Mouse (Mus musculus): ENCODE measurements around the gene Crhr2. TPM values are rescaled to one million over a fixed set of nuclear protein-coding genes. Genes with fewer than 3 reads are reported as not detected.
A peak's percentile ranks its signal among the peaks of the same experiment; 100 is the strongest.

The Crhr2 gene
- polyA plus RNA-seq, 1 experiment from 2014 or later, result 12.2 TPM

- WGBS, result 67% methylated on average over 5 of the region's 5 CpGs
- no peaks in the 10 kb centered on the region for H3K4me1 ChIP-seq (ENCODE audit: control insufficient read depth, insufficient read depth, low read length)
- no peaks in the 10 kb centered on the region for H3K36me3 ChIP-seq (ENCODE audit: control insufficient read depth, insufficient read depth)
- no peak for ATAC-seq (replicated peaks; ENCODE audit: extremely low read depth, insufficient read depth, low FRiP score)
- no peak overlapping the region for H3K9ac ChIP-seq (ENCODE audit: low read length)
- no peak overlapping the region for H3K27ac ChIP-seq (ENCODE audit: low read length)
- H3K4me3 ChIP-seq (ENCODE audit: low read length), result no peak overlapping the region
- no peaks in the 10 kb centered on the region for H3K9me3 ChIP-seq (replicated peaks; ENCODE audit: control insufficient read depth, low read length)
- 0 out of 2 replicates have a peak, but pooled peaks cover 3% of the 10 kb centered on the region for H3K27me3 ChIP-seq (ENCODE audit: control insufficient read depth, insufficient read depth, low read length)
- no peak overlapping the region for H3K4me2 ChIP-seq (ENCODE audit: low read depth, low read length)
Measured at GRCm38 (mm10) chr6:55169818-55170217, 37.0 kb upstream of the Crhr2 start.

- Histone ChIP-seq H3K9me3 (replicated peaks; ENCODE audit: control insufficient read depth, low read length) (no peaks in the 10 kb centered on the region), H3K27me3 (ENCODE audit: control insufficient read depth, insufficient read depth, low read length) (0 out of 2 replicates have a peak, but pooled peaks cover 3% of the 10 kb centered on the region), H3K4me1 (ENCODE audit: control insufficient read depth, insufficient read depth, low read length) (no peaks in the 10 kb centered on the region), H3K36me3 (ENCODE audit: control insufficient read depth, insufficient read depth) (no peaks in the 10 kb centered on the region), H3K9ac (ENCODE audit: low read length) (no peak overlapping the region), H3K4me3 (ENCODE audit: low read length) (no peak overlapping the region), H3K27ac (ENCODE audit: low read length) (no peak overlapping the region), H3K4me2 (ENCODE audit: low read depth, low read length) (no peak overlapping the region)
- peak; percentile 53; the same call in 1 of the 2 replicates for ATAC-seq (replicated peaks; ENCODE audit: extremely low read depth, insufficient read depth, low FRiP score)
- WGBS, result 46% methylated on average over 7 of the region's 7 CpGs
Measured at GRCm38 (mm10) chr6:55166777-55167463, 34.1 kb upstream of the Crhr2 start.

- Histone ChIP-seq H3K27me3 (ENCODE audit: control insufficient read depth, insufficient read depth, low read length) (no peaks in the 10 kb centered on the region), H3K9me3 (replicated peaks; ENCODE audit: control insufficient read depth, low read length) (no peaks in the 10 kb centered on the region), H3K4me1 (ENCODE audit: control insufficient read depth, insufficient read depth, low read length) (no peaks in the 10 kb centered on the region), H3K4me3 (ENCODE audit: low read length) (no peak overlapping the region), H3K27ac (ENCODE audit: low read length) (no peak overlapping the region), H3K9ac (ENCODE audit: low read length) (no peak overlapping the region), H3K36me3 (ENCODE audit: control insufficient read depth, insufficient read depth) (no peaks in the 10 kb centered on the region), H3K4me2 (ENCODE audit: low read depth, low read length) (no peak overlapping the region)
- WGBS, result 74% methylated on average over 8 of the region's 8 CpGs
- ATAC-seq (replicated peaks; ENCODE audit: extremely low read depth, insufficient read depth, low FRiP score), result no peak
Measured at GRCm38 (mm10) chr6:55163046-55163584, 30.3 kb upstream of the Crhr2 start.

- H3K27ac ChIP-seq (ENCODE audit: low read length), result no peak overlapping the region
- no peak overlapping the region for H3K9ac ChIP-seq (ENCODE audit: low read length)
- H3K4me2 ChIP-seq (ENCODE audit: low read depth, low read length), result no peak overlapping the region
- ATAC-seq (replicated peaks; ENCODE audit: extremely low read depth, insufficient read depth, low FRiP score), result no peak
- no peaks in the 10 kb centered on the region for H3K36me3 ChIP-seq (ENCODE audit: control insufficient read depth, insufficient read depth)
- H3K27me3 ChIP-seq (ENCODE audit: control insufficient read depth, insufficient read depth, low read length), result no peaks in the 10 kb centered on the region
- H3K4me1 ChIP-seq (ENCODE audit: control insufficient read depth, insufficient read depth, low read length), result no peaks in the 10 kb centered on the region
- no peak overlapping the region for H3K4me3 ChIP-seq (ENCODE audit: low read length)
- WGBS, result 52% methylated on average over 5 of the region's 5 CpGs
- no peaks in the 10 kb centered on the region for H3K9me3 ChIP-seq (replicated peaks; ENCODE audit: control insufficient read depth, low read length)
Measured at GRCm38 (mm10) chr6:55161311-55161761, 28.5 kb upstream of the Crhr2 start.

- WGBS, result 78% methylated on average over 1 of the region's 1 CpGs
- Histone ChIP-seq H3K9ac (ENCODE audit: low read length) (no peak overlapping the region), H3K36me3 (ENCODE audit: control insufficient read depth, insufficient read depth) (no peaks in the 10 kb centered on the region), H3K27ac (ENCODE audit: low read length) (no peak overlapping the region), H3K27me3 (ENCODE audit: control insufficient read depth, insufficient read depth, low read length) (no peaks in the 10 kb centered on the region), H3K9me3 (replicated peaks; ENCODE audit: control insufficient read depth, low read length) (no peaks in the 10 kb centered on the region), H3K4me3 (ENCODE audit: low read length) (no peak overlapping the region), H3K4me2 (ENCODE audit: low read depth, low read length) (no peak overlapping the region), H3K4me1 (ENCODE audit: control insufficient read depth, insufficient read depth, low read length) (no peaks in the 10 kb centered on the region)
- no peak for ATAC-seq (replicated peaks; ENCODE audit: extremely low read depth, insufficient read depth, low FRiP score)
Measured at GRCm38 (mm10) chr6:55159256-55159655, 26.4 kb upstream of the Crhr2 start.

- Histone ChIP-seq H3K4me2 (ENCODE audit: low read depth, low read length) (no peak overlapping the region), H3K4me1 (ENCODE audit: control insufficient read depth, insufficient read depth, low read length) (no peaks in the 10 kb centered on the region), H3K36me3 (ENCODE audit: control insufficient read depth, insufficient read depth) (no peaks in the 10 kb centered on the region), H3K4me3 (ENCODE audit: low read length) (no peak overlapping the region), H3K9ac (ENCODE audit: low read length) (no peak overlapping the region), H3K9me3 (replicated peaks; ENCODE audit: control insufficient read depth, low read length) (no peaks in the 10 kb centered on the region), H3K27ac (ENCODE audit: low read length) (no peak overlapping the region), H3K27me3 (ENCODE audit: control insufficient read depth, insufficient read depth, low read length) (no peaks in the 10 kb centered on the region)
- no peak for ATAC-seq (replicated peaks; ENCODE audit: extremely low read depth, insufficient read depth, low FRiP score)
- 90% methylated on average over 3 of the region's 3 CpGs for WGBS
Measured at GRCm38 (mm10) chr6:55152226-55152625, 19.4 kb upstream of the Crhr2 start.

GRCm38 (mm10) chr6:55146138-55146537 lies 13.3 kb upstream of the Crhr2 start:
- 50% methylated on average over 4 of the region's 4 CpGs for WGBS
- H3K27ac ChIP-seq (ENCODE audit: low read length), result no peak overlapping the region
- H3K9ac ChIP-seq (ENCODE audit: low read length), result no peak overlapping the region
- no peak overlapping the region for H3K4me2 ChIP-seq (ENCODE audit: low read depth, low read length)
- no peak overlapping the region for H3K4me3 ChIP-seq (ENCODE audit: low read length)
- H3K4me1 ChIP-seq (ENCODE audit: control insufficient read depth, insufficient read depth, low read length), result no peaks in the 10 kb centered on the region
- no peaks in the 10 kb centered on the region for H3K27me3 ChIP-seq (ENCODE audit: control insufficient read depth, insufficient read depth, low read length)
- 0 out of 2 replicates have a peak, but pooled peaks cover 5% of the 10 kb centered on the region for H3K9me3 ChIP-seq (replicated peaks; ENCODE audit: control insufficient read depth, low read length)
- no peak for ATAC-seq (replicated peaks; ENCODE audit: extremely low read depth, insufficient read depth, low FRiP score)
- no peaks in the 10 kb centered on the region for H3K36me3 ChIP-seq (ENCODE audit: control insufficient read depth, insufficient read depth)

- 0 out of 2 replicates have a peak, but pooled peaks cover 5% of the 10 kb centered on the region for H3K9me3 ChIP-seq (replicated peaks; ENCODE audit: control insufficient read depth, low read length)
- WGBS, result 48% methylated on average over 5 of the region's 5 CpGs
- H3K4me2 ChIP-seq (ENCODE audit: low read depth, low read length), result no peak overlapping the region
- no peak overlapping the region for H3K4me3 ChIP-seq (ENCODE audit: low read length)
- ATAC-seq (replicated peaks; ENCODE audit: extremely low read depth, insufficient read depth, low FRiP score), result no peak
- no peaks in the 10 kb centered on the region for H3K27me3 ChIP-seq (ENCODE audit: control insufficient read depth, insufficient read depth, low read length)
- no peak overlapping the region for H3K27ac ChIP-seq (ENCODE audit: low read length)
- H3K4me1 ChIP-seq (ENCODE audit: control insufficient read depth, insufficient read depth, low read length), result no peaks in the 10 kb centered on the region
- H3K36me3 ChIP-seq (ENCODE audit: control insufficient read depth, insufficient read depth), result no peaks in the 10 kb centered on the region
- H3K9ac ChIP-seq (ENCODE audit: low read length), result no peak overlapping the region
Measured at GRCm38 (mm10) chr6:55145285-55145684, 12.5 kb upstream of the Crhr2 start.

GRCm38 (mm10) chr6:55138343-55138742 lies 5.5 kb upstream of the Crhr2 start:
- H3K36me3 ChIP-seq (ENCODE audit: control insufficient read depth, insufficient read depth), result no peaks in the 10 kb centered on the region
- H3K4me3 ChIP-seq (ENCODE audit: low read length), result no peak overlapping the region
- H3K27me3 ChIP-seq (ENCODE audit: control insufficient read depth, insufficient read depth, low read length), result no peaks in the 10 kb centered on the region
- no peak overlapping the region for H3K4me2 ChIP-seq (ENCODE audit: low read depth, low read length)
- H3K9me3 ChIP-seq (replicated peaks; ENCODE audit: control insufficient read depth, low read length), result 0 out of 2 replicates have a peak, but pooled peaks cover 3% of the 10 kb centered on the region
- H3K27ac ChIP-seq (ENCODE audit: low read length), result no peak overlapping the region
- no peak for ATAC-seq (replicated peaks; ENCODE audit: extremely low read depth, insufficient read depth, low FRiP score)
- H3K9ac ChIP-seq (ENCODE audit: low read length), result no peak overlapping the region
- peaks cover 5% of the 10 kb centered on the region for H3K4me1 ChIP-seq (ENCODE audit: control insufficient read depth, insufficient read depth, low read length)
